Mouse (Mus musculus) small intestine, adult 2 months (tissue): ENCODE measurements around the gene Ube2l6. TPM values are rescaled to one million over a fixed set of nuclear protein-coding genes. Genes with fewer than 3 reads are reported as not detected.
A peak's percentile ranks its signal among the peaks of the same experiment; 100 is the strongest.
"Not testable (repeated sequence)": the region's sequence is repeated elsewhere in the genome, so short reads cannot be mapped to it uniquely, and the experiment has no call there.

ENCODE experiments used
- H3K27ac ChIP-seq: fragments of 200-500 bp; 2 replicates; pipeline ENCODE4 v1.5.1; 2012; ENCODE audit warnings: low read depth, low read length, control low read depth, inconsistent platforms; ENCODE audit not compliant: insufficient read depth
- H3K27me3 ChIP-seq: fragments of 200-500 bp; 2 replicates; pipeline ENCODE4 v1.6.1; 2012; ENCODE audit warnings: mild to moderate bottlenecking, moderate library complexity, low read length, inconsistent platforms; ENCODE audit not compliant: control insufficient read depth, insufficient read depth
- H3K36me3 ChIP-seq: fragments of 200-500 bp; 2 replicates; pipeline ENCODE4 v1.6.1; 2012; ENCODE audit warnings: mild to moderate bottlenecking, low read length, control low read depth, inconsistent platforms; ENCODE audit not compliant: control insufficient read depth, insufficient read depth
- H3K4me1 ChIP-seq: fragments of 200-500 bp; 2 replicates; pipeline ENCODE4 v1.6.1; 2012; ENCODE audit warnings: low read length, inconsistent platforms, mixed read lengths; ENCODE audit not compliant: control insufficient read depth, insufficient read depth, insufficient read length
- H3K4me3 ChIP-seq: fragments of 200-500 bp; 2 replicates; pipeline ENCODE4 v1.5.1; 2012; ENCODE audit warnings: low read depth, mild to moderate bottlenecking, control low read depth, inconsistent platforms, low read length, moderate library complexity
- CTCF ChIP-seq: fragments of 200-500 bp; IDR thresholded peaks from 2 replicates; pipeline ENCODE4 v1.5.1; 2012; ENCODE audit warnings: low read depth, mild to moderate bottlenecking, control low read depth, inconsistent platforms, low read length, moderate library complexity, mixed read lengths; ENCODE audit not compliant: insufficient replicate concordance, insufficient read length; ENCODE audit errors: extremely low read depth
- POLR2A ChIP-seq: fragments of 200-500 bp; IDR thresholded peaks from 2 replicates; pipeline ENCODE4 v1.6.1; 2012; ENCODE audit warnings: low read depth, mild to moderate bottlenecking, control low read depth, inconsistent platforms, low read length, moderate library complexity
- WGBS: fragments of 180-500 bp; shearing (Covaris S2); methylation state at CpG from one replicate; pipeline ENCODE4 v1.1.7; 2018; 5-methylcytosine and 5-hydroxymethylcytosine counted together
- polyA plus RNA-seq: library from polyadenylated mRNA; depleted of rRNA; stranded (reverse); fragments of >200 nt; gene quantifications from 2 replicates; pipeline ENCODE4 v1.2.3, GENCODE M21; 2012

Ube2l6 gene
- polyA plus RNA-seq, 1 experiment, result 85.7 TPM

GRCm38 (mm10) chr2:84790418-84790817 is 8.2 kb upstream of the Ube2l6 start:
- WGBS, result 56% methylated on average over 9 of the region's 9 CpGs
- H3K36me3 ChIP-seq, result no peaks in the 10 kb centered on the region

GRCm38 (mm10) chr2:84792516-84792915 is 6.1 kb upstream of the Ube2l6 start:
- Histone ChIP-seq H3K27me3 (no peaks in the 10 kb centered on the region), H3K36me3 (no peaks in the 10 kb centered on the region), H3K27ac (no peak overlapping the region), H3K4me3 (no peak overlapping the region), H3K4me1 (peaks cover 10% of the 10 kb centered on the region)
- TF ChIP-seq CTCF, result no peak
- TF ChIP-seq POLR2A, result no peak
- WGBS, result 47% methylated on average over 3 of the region's 3 CpGs

More at GRCm38 (mm10) chr2:84790418-84790817, 8.2 kb upstream of the Ube2l6 start:
- Histone ChIP-seq H3K4me3 (no peak overlapping the region), H3K27me3 (no peaks in the 10 kb centered on the region), H3K4me1 (peaks cover 7% of the 10 kb centered on the region), H3K27ac (peak overlapping the region; percentile 26; the same call in 1 of the 2 replicates)
- TF ChIP-seq POLR2A (no peak), CTCF (no peak)

- Histone ChIP-seq H3K4me3 (no peak overlapping the region), H3K27me3 (no peaks in the 10 kb centered on the region), H3K27ac (no peak overlapping the region), H3K36me3 (no peaks in the 10 kb centered on the region), H3K4me1 (peaks cover 9% of the 10 kb centered on the region)
- 79% methylated on average over 3 of the region's 3 CpGs for WGBS
- TF ChIP-seq POLR2A (no peak), CTCF (no peak)
Observed at GRCm38 (mm10) chr2:84793154-84793553, 5.5 kb upstream of the Ube2l6 start.

GRCm38 (mm10) chr2:84793871-84794270 is 4.8 kb upstream of the Ube2l6 start:
- Histone ChIP-seq H3K27ac (no peak overlapping the region), H3K4me3 (no peak overlapping the region), H3K27me3 (no peaks in the 10 kb centered on the region), H3K36me3 (no peaks in the 10 kb centered on the region), H3K4me1 (peaks cover 7% of the 10 kb centered on the region)
- WGBS, result 75% methylated on average over 3 of the region's 3 CpGs
- TF ChIP-seq POLR2A, result no peak
- no peak for TF ChIP-seq CTCF

- peaks cover 9% of the 10 kb centered on the region; the same call in 1 of the 2 replicates for H3K4me1 ChIP-seq
- peak overlapping the region; percentile 89 for H3K27ac ChIP-seq
- peak overlapping the region; percentile 79 for H3K4me3 ChIP-seq
- WGBS, result 15% methylated on average over 13 of the region's 13 CpGs
- no peaks in the 10 kb centered on the region for H3K27me3 ChIP-seq
- H3K36me3 ChIP-seq, result 0 out of 2 replicates have a peak, but pooled peaks cover 3% of the 10 kb centered on the region
- peak; percentile 64; the same call in 1 of the 2 replicates for TF ChIP-seq CTCF
- TF ChIP-seq POLR2A, result no peak
Observed at GRCm38 (mm10) chr2:84797833-84798492, 665 bp upstream of the Ube2l6 start.

- Histone ChIP-seq H3K27ac (peak overlapping the region; percentile 89), H3K4me3 (peak overlapping the region; percentile 79), H3K4me1 (peaks cover 9% of the 10 kb centered on the region; the same call in 1 of the 2 replicates), H3K27me3 (no peaks in the 10 kb centered on the region), H3K36me3 (peaks cover 9% of the 10 kb centered on the region; the same call in 1 of the 2 replicates)
- WGBS, result 2% methylated on average over 16 of the region's 16 CpGs
- peak; percentile 29; the same call in 1 of the 2 replicates for TF ChIP-seq CTCF
- no peak for TF ChIP-seq POLR2A
Observed at GRCm38 (mm10) chr2:84799041-84799561, 473 bp downstream of the Ube2l6 start.

GRCm38 (mm10) chr2:84800304-84800703 is 1.7 kb downstream of the Ube2l6 start:
- H3K27ac ChIP-seq, result peak overlapping the region; percentile 89
- H3K4me1 ChIP-seq, result peaks cover 9% of the 10 kb centered on the region; the same call in 1 of the 2 replicates
- H3K4me3 ChIP-seq, result no peak overlapping the region
- H3K27me3 ChIP-seq, result no peaks in the 10 kb centered on the region
- TF ChIP-seq POLR2A (no peak), CTCF (no peak)
- peaks cover 13% of the 10 kb centered on the region; the same call in 1 of the 2 replicates for H3K36me3 ChIP-seq
- 42% methylated on average over 4 of the region's 4 CpGs for WGBS

GRCm38 (mm10) chr2:84801223-84801622 is 2.6 kb downstream of the Ube2l6 start:
- H3K4me1 ChIP-seq, H3K27ac ChIP-seq, H3K4me3 ChIP-seq, H3K27me3 ChIP-seq: not testable (repeated sequence)
- peaks cover 13% of the 10 kb centered on the region; the same call in 1 of the 2 replicates for H3K36me3 ChIP-seq
- 70% methylated on average over 5 of the region's 5 CpGs for WGBS
